7 mouse cellular contexts compared by ENCODE assay signal in the genomic region with DNA sequence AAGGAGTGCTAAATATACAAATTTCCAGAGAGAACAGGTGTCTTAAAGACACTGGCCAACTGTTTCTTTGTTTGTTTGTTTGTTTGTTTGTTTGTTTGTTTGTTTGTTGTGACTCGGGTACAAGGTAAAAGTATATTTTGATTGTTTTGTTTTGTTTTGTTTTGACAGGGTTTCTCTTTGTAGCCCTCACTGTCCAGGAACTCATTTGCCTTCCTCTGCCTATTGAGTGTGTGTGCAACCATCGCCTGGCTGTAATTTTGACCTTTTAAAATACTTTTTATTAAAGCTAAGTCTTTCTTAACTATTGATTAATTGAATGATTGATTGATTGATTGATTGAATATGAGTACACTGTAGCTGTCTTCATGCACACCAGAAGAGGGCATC. TPM values are rescaled to one million over a fixed set of nuclear protein-coding genes. Genes with fewer than 3 reads are reported as not detected.
DNase-seq lines count a peak whose midpoint lies in the region; ATAC-seq and TF ChIP-seq lines count a peak whose summit lies in the region.

No protein-coding gene starts in this region.

- H3K9me3 ChIP-seq in lung, embryonic 14.5 days (ENCODE audit: low read depth, low read length), result no peaks in the 10 kb centered on the region
- no peaks in the 10 kb centered on the region for H3K9me3 ChIP-seq in forebrain, embryonic 14.5 days (replicated peaks; ENCODE audit: control insufficient read depth, low read length)
- no peaks in the 10 kb centered on the region for H3K9me3 ChIP-seq in limb, embryonic 14.5 days (ENCODE audit: control insufficient read depth, low read length)
- H3K9me3 ChIP-seq in stomach, embryonic 14.5 days (ENCODE audit: control insufficient read depth, low read depth, low read length), result no peaks in the 10 kb centered on the region

- DNase-seq in lung, embryonic 14.5 days, result no peak
- no peak for DNase-seq in lung, postnatal 4 days
- no peak for DNase-seq in forebrain, embryonic 14.5 days (ENCODE audit: low spot score)
- no peak for DNase-seq in limb, embryonic 14.5 days (ENCODE audit: low spot score)
- DNase-seq in left cerebral cortex, postnatal 4 days, result no peak
- no peak for DNase-seq in spleen, adult 18-20 months

- no peak for TF ChIP-seq CTCF in lung, embryonic 14.5 days (IDR thresholded peaks at IDR 0.05; ENCODE audit: low read depth)

- no peaks in the 10 kb centered on the region for H3K27me3 ChIP-seq in lung, embryonic 14.5 days (ENCODE audit: insufficient read depth, low read length)
- H3K27me3 ChIP-seq in forebrain, embryonic 14.5 days (replicated peaks; ENCODE audit: control insufficient read depth, insufficient read depth, low read length), result no peaks in the 10 kb centered on the region
- H3K27me3 ChIP-seq in limb, embryonic 14.5 days (ENCODE audit: control insufficient read depth, insufficient read depth, low read length), result no peaks in the 10 kb centered on the region
- H3K27me3 ChIP-seq in stomach, embryonic 14.5 days (ENCODE audit: control insufficient read depth, insufficient read depth, low read length), result no peaks in the 10 kb centered on the region

- intact Hi-C loops in left cerebral cortex, postnatal 4 days (cut with DNase I), result no loop called here

- no peaks in the 10 kb centered on the region for H3K4me1 ChIP-seq in lung, embryonic 14.5 days (ENCODE audit: insufficient read depth)
- no peaks in the 10 kb centered on the region for H3K4me1 ChIP-seq in forebrain, embryonic 14.5 days (ENCODE audit: control insufficient read depth, insufficient read depth, low read length)
- H3K4me1 ChIP-seq in limb, embryonic 14.5 days (ENCODE audit: control insufficient read depth, insufficient read depth, low read length), result no peaks in the 10 kb centered on the region
- peaks cover 3% of the 10 kb centered on the region; the same call in 1 of the 2 replicates for H3K4me1 ChIP-seq in stomach, embryonic 14.5 days (ENCODE audit: control insufficient read depth, insufficient read depth, low read length)

- 54% methylated on average over 2 of the region's 2 CpGs for WGBS in lung, embryonic 14.5 days
- WGBS in forebrain, embryonic 14.5 days, result 58% methylated on average over 2 of the region's 2 CpGs
- 57% methylated on average over 2 of the region's 2 CpGs for WGBS in limb, embryonic 14.5 days
- WGBS in stomach, embryonic 14.5 days, result 65% methylated on average over 2 of the region's 2 CpGs

- peak; percentile 38; the same call in 1 of the 2 replicates for ATAC-seq in lung, embryonic 14.5 days (ENCODE audit: insufficient read depth)
- ATAC-seq in forebrain, embryonic 14.5 days, result peak; percentile 61
- no peak for ATAC-seq in limb, embryonic 14.5 days (ENCODE audit: low FRiP score, low read depth)
- ATAC-seq in stomach, embryonic 14.5 days (ENCODE audit: insufficient number of reproducible peaks, insufficient read depth, low FRiP score, low read depth), result peak; percentile 10; the same call in 1 of the 2 replicates

- H3K27ac ChIP-seq in lung, embryonic 14.5 days (ENCODE audit: low read depth), result no peak overlapping the region
- H3K27ac ChIP-seq in forebrain, embryonic 14.5 days (ENCODE audit: low read depth, low read length), result no peak overlapping the region
- H3K27ac ChIP-seq in limb, embryonic 14.5 days (replicated peaks; ENCODE audit: low read depth, low read length), result no peak overlapping the region
- H3K27ac ChIP-seq in stomach, embryonic 14.5 days (ENCODE audit: low read length), result no peak overlapping the region

- no peaks in the 10 kb centered on the region for H3K36me3 ChIP-seq in lung, embryonic 14.5 days (ENCODE audit: insufficient read depth)
- H3K36me3 ChIP-seq in forebrain, embryonic 14.5 days (ENCODE audit: control insufficient read depth, insufficient read depth, low read length), result peaks cover 7% of the 10 kb centered on the region; the same call in 1 of the 2 replicates
- peaks cover 15% of the 10 kb centered on the region for H3K36me3 ChIP-seq in limb, embryonic 14.5 days (ENCODE audit: control insufficient read depth, insufficient read depth, low read length)
- H3K36me3 ChIP-seq in stomach, embryonic 14.5 days (ENCODE audit: control insufficient read depth, insufficient read depth, low read length), result peaks cover 6% of the 10 kb centered on the region; the same call in 1 of the 2 replicates

- peak overlapping the region; percentile 71 for H3K4me3 ChIP-seq in lung, embryonic 14.5 days (ENCODE audit: low read depth, low read length)
- H3K4me3 ChIP-seq in forebrain, embryonic 14.5 days (ENCODE audit: low read depth, low read length), result peak overlapping the region; percentile 70; the same call in 1 of the 2 replicates
- H3K4me3 ChIP-seq in limb, embryonic 14.5 days (replicated peaks; ENCODE audit: low read length), result peak overlapping the region; percentile 61
- H3K4me3 ChIP-seq in stomach, embryonic 14.5 days (ENCODE audit: low read depth, low read length), result peak overlapping the region; percentile 67

- peak overlapping the region; percentile 71 for H3K4me2 ChIP-seq in lung, embryonic 14.5 days
- H3K4me2 ChIP-seq in forebrain, embryonic 14.5 days (ENCODE audit: low read length), result peak overlapping the region; percentile 68
- peak overlapping the region; percentile 55 for H3K4me2 ChIP-seq in limb, embryonic 14.5 days (replicated peaks; ENCODE audit: low read depth, low read length, severe bottlenecking)
- H3K4me2 ChIP-seq in stomach, embryonic 14.5 days (replicated peaks; ENCODE audit: low read depth, low read length), result peak overlapping the region; percentile 57

- peak overlapping the region; percentile 78; the same call in 1 of the 2 replicates for H3K9ac ChIP-seq in lung, embryonic 14.5 days
- H3K9ac ChIP-seq in forebrain, embryonic 14.5 days (ENCODE audit: low read length), result no peak overlapping the region; the same call in 1 of the 2 replicates
- no peak overlapping the region for H3K9ac ChIP-seq in limb, embryonic 14.5 days (ENCODE audit: low read depth, low read length, severe bottlenecking)
- no peak overlapping the region; the same call in 1 of the 2 replicates for H3K9ac ChIP-seq in stomach, embryonic 14.5 days (replicated peaks; ENCODE audit: low read depth, low read length)

- TF ChIP-seq POLR2A in limb, embryonic 14.5 days (IDR thresholded peaks at IDR 0.05; ENCODE audit: borderline replicate concordance, extremely low read depth, insufficient read depth, insufficient read length), result no peak

RNA-seq across cellular contexts. Expression of gene Fuk, which starts 0.3 kb away (rescaled TPM):
- polyA plus RNA-seq in lung, embryonic 14.5 days (2014; fragmentation: Nextera tagmentation; extraction: Ambion mirVana), result 9.0 and 11.5 TPM in 2 replicates
- 5.5 and 5.7 TPM in 2 replicates for polyA plus RNA-seq in forebrain, embryonic 14.5 days (2014; fragmentation: Nextera tagmentation; extraction: Ambion mirVana)
- 16.2 and 22.4 TPM in 2 replicates for polyA plus RNA-seq in limb, embryonic 14.5 days (2012; rRNA removed)
- polyA plus RNA-seq in limb, embryonic 14.5 days (2014; fragmentation: Nextera tagmentation; extraction: Ambion mirVana), result 10.4 and 10.6 TPM in 2 replicates
- 8.2 and 9.0 TPM in 2 replicates for polyA plus RNA-seq in stomach, embryonic 14.5 days (2014; fragmentation: Nextera tagmentation; extraction: Ambion mirVana)
- 1 to 10 TPM; 7.8 to 7.9 TPM for total RNA-seq in left cerebral cortex, postnatal 4 days (2021)

RNA-seq across cellular contexts. Expression of gene St3gal2, which starts 17.1 kb away (rescaled TPM):
- 11.3 and 13.0 TPM in 2 replicates for polyA plus RNA-seq in lung, embryonic 14.5 days (2014; fragmentation: Nextera tagmentation; extraction: Ambion mirVana)
- polyA plus RNA-seq in forebrain, embryonic 14.5 days (2014; fragmentation: Nextera tagmentation; extraction: Ambion mirVana), result 12.5 and 16.1 TPM in 2 replicates
- polyA plus RNA-seq in limb, embryonic 14.5 days (2012; rRNA removed), result 29.9 and 39.7 TPM in 2 replicates
- polyA plus RNA-seq in limb, embryonic 14.5 days (2014; fragmentation: Nextera tagmentation; extraction: Ambion mirVana), result 19.2 and 21.5 TPM in 2 replicates
- 11.0 and 11.6 TPM in 2 replicates for polyA plus RNA-seq in stomach, embryonic 14.5 days (2014; fragmentation: Nextera tagmentation; extraction: Ambion mirVana)
- 10 to 100 TPM; 78.9 to 80.6 TPM for total RNA-seq in left cerebral cortex, postnatal 4 days (2021)

RNA-seq across cellular contexts. Expression of gene Sf3b3, which starts 56.0 kb away (rescaled TPM):
- polyA plus RNA-seq in lung, embryonic 14.5 days (2014; fragmentation: Nextera tagmentation; extraction: Ambion mirVana), result 168 and 174 TPM in 2 replicates
- polyA plus RNA-seq in forebrain, embryonic 14.5 days (2014; fragmentation: Nextera tagmentation; extraction: Ambion mirVana), result 98.5 and 111 TPM in 2 replicates
- polyA plus RNA-seq in limb, embryonic 14.5 days (2012; rRNA removed), result 92.7 and 96.2 TPM in 2 replicates
- 132 and 150 TPM in 2 replicates for polyA plus RNA-seq in limb, embryonic 14.5 days (2014; fragmentation: Nextera tagmentation; extraction: Ambion mirVana)
- polyA plus RNA-seq in stomach, embryonic 14.5 days (2014; fragmentation: Nextera tagmentation; extraction: Ambion mirVana), result 148 TPM in 2 replicates
- 10 to 100 TPM; 82.3 to 83.9 TPM for total RNA-seq in left cerebral cortex, postnatal 4 days (2021)

RNA-seq across cellular contexts. Expression of gene Cog4, which starts 56.2 kb away (rescaled TPM):
- 70.9 and 71.0 TPM in 2 replicates for polyA plus RNA-seq in lung, embryonic 14.5 days (2014; fragmentation: Nextera tagmentation; extraction: Ambion mirVana)
- polyA plus RNA-seq in forebrain, embryonic 14.5 days (2014; fragmentation: Nextera tagmentation; extraction: Ambion mirVana), result 56.1 and 61.5 TPM in 2 replicates
- polyA plus RNA-seq in limb, embryonic 14.5 days (2012; rRNA removed), result 41.2 and 44.5 TPM in 2 replicates
- polyA plus RNA-seq in limb, embryonic 14.5 days (2014; fragmentation: Nextera tagmentation; extraction: Ambion mirVana), result 65.5 and 75.4 TPM in 2 replicates
- 61.5 and 67.4 TPM in 2 replicates for polyA plus RNA-seq in stomach, embryonic 14.5 days (2014; fragmentation: Nextera tagmentation; extraction: Ambion mirVana)
- total RNA-seq in left cerebral cortex, postnatal 4 days (2021), result 10 to 100 TPM; 46.8 to 47.7 TPM
